Mouse (Mus musculus): Measurements from ENCODE around the gene Mfsd4b1. TPM values are rescaled to one million over a fixed set of nuclear protein-coding genes. Genes with fewer than 3 reads are reported as not detected.

The Mfsd4b1 gene
- polyA plus RNA-seq, 1 experiment from 2014 or later: 0.69 TPM

GRCm38 (mm10) chr10:40058062-40058785 is 33.2 kb upstream of the Mfsd4b1 start:
- H3K4me3 ChIP-seq (ENCODE audit: low read depth, low read length): no peak overlapping the region
- TF ChIP-seq CTCF (IDR thresholded peaks at IDR 0.05): no peak
- H3K27me3 ChIP-seq (replicated peaks; ENCODE audit: insufficient read depth, low read length): no peaks in the 10 kb centered on the region
- no peaks in the 10 kb centered on the region for H3K36me3 ChIP-seq (ENCODE audit: insufficient read depth, low read length)
- WGBS: 54% methylated on average over 6 of the region's 6 CpGs
- DNase-seq (ENCODE audit: low spot score): peak; percentile 35
- no peaks in the 10 kb centered on the region for H3K4me1 ChIP-seq (ENCODE audit: insufficient read depth, low read depth, low read length)
- no peak for ATAC-seq
- H3K4me2 ChIP-seq (replicated peaks; ENCODE audit: low read depth, low read length): no peak overlapping the region
- H3K9me3 ChIP-seq (ENCODE audit: low read length): no peaks in the 10 kb centered on the region
- no peak overlapping the region for H3K27ac ChIP-seq (ENCODE audit: low read length)
- no peak overlapping the region for H3K9ac ChIP-seq (replicated peaks; ENCODE audit: low read depth)

- H3K9me3 ChIP-seq (ENCODE audit: low read length): no peaks in the 10 kb centered on the region
- TF ChIP-seq CTCF (IDR thresholded peaks at IDR 0.05) (no peak), EP300 (IDR thresholded peaks at IDR 0.05) (no peak)
- H3K4me2 ChIP-seq (replicated peaks; ENCODE audit: low read depth, low read length): no peak overlapping the region
- no peaks in the 10 kb centered on the region for H3K36me3 ChIP-seq (ENCODE audit: insufficient read depth, low read length)
- ATAC-seq: no peak
- H3K9ac ChIP-seq (replicated peaks; ENCODE audit: low read depth): no peak overlapping the region
- WGBS: 56% methylated on average over 2 of the region's 2 CpGs
- H3K4me1 ChIP-seq (ENCODE audit: insufficient read depth, low read depth, low read length): no peaks in the 10 kb centered on the region
- no peaks in the 10 kb centered on the region for H3K27me3 ChIP-seq (replicated peaks; ENCODE audit: insufficient read depth, low read length)
- H3K4me3 ChIP-seq (ENCODE audit: low read depth, low read length): no peak overlapping the region
- no peak for DNase-seq (ENCODE audit: low spot score)
- no peak overlapping the region for H3K27ac ChIP-seq (ENCODE audit: low read length)
These were observed 32.5 kb upstream of the Mfsd4b1 start for GRCm38 (mm10) chr10:40057615-40058014.

GRCm38 (mm10) chr10:40054455-40054854 is 29.4 kb upstream of the Mfsd4b1 start:
- no peak overlapping the region for H3K27ac ChIP-seq (ENCODE audit: low read length)
- no peaks in the 10 kb centered on the region for H3K4me1 ChIP-seq (ENCODE audit: insufficient read depth, low read depth, low read length)
- 87% methylated on average over 8 of the region's 8 CpGs for WGBS
- no peaks in the 10 kb centered on the region for H3K36me3 ChIP-seq (ENCODE audit: insufficient read depth, low read length)
- TF ChIP-seq EP300 (IDR thresholded peaks at IDR 0.05): no peak
- TF ChIP-seq CTCF (IDR thresholded peaks at IDR 0.05): no peak
- H3K27me3 ChIP-seq (replicated peaks; ENCODE audit: insufficient read depth, low read length): no peaks in the 10 kb centered on the region
- DNase-seq (ENCODE audit: low spot score): no peak
- no peak for ATAC-seq
- H3K9ac ChIP-seq (replicated peaks; ENCODE audit: low read depth): no peak overlapping the region
- no peaks in the 10 kb centered on the region for H3K9me3 ChIP-seq (ENCODE audit: low read length)
- H3K4me2 ChIP-seq (replicated peaks; ENCODE audit: low read depth, low read length): no peak overlapping the region
- no peak overlapping the region for H3K4me3 ChIP-seq (ENCODE audit: low read depth, low read length)

- 88% methylated on average over 4 of the region's 4 CpGs for WGBS
- Histone ChIP-seq H3K4me3 (ENCODE audit: low read depth, low read length) (no peak overlapping the region), H3K9me3 (ENCODE audit: low read length) (no peaks in the 10 kb centered on the region), H3K9ac (replicated peaks; ENCODE audit: low read depth) (no peak overlapping the region), H3K27ac (ENCODE audit: low read length) (no peak overlapping the region), H3K27me3 (replicated peaks; ENCODE audit: insufficient read depth, low read length) (no peaks in the 10 kb centered on the region), H3K4me2 (replicated peaks; ENCODE audit: low read depth, low read length) (no peak overlapping the region), H3K36me3 (ENCODE audit: insufficient read depth, low read length) (no peaks in the 10 kb centered on the region), H3K4me1 (ENCODE audit: insufficient read depth, low read depth, low read length) (no peaks in the 10 kb centered on the region)
- ATAC-seq (no peak), DNase-seq (ENCODE audit: low spot score) (no peak)
- no peak for TF ChIP-seq EP300 (IDR thresholded peaks at IDR 0.05)
- TF ChIP-seq CTCF (IDR thresholded peaks at IDR 0.05): no peak
These were observed 28.8 kb upstream of the Mfsd4b1 start for GRCm38 (mm10) chr10:40053896-40054295.

GRCm38 (mm10) chr10:40053257-40053895 is 28.3 kb upstream of the Mfsd4b1 start:
- peak; percentile 37; the same call in 1 of the 2 replicates for ATAC-seq

GRCm38 (mm10) chr10:40051997-40052396 is 26.9 kb upstream of the Mfsd4b1 start:
- ATAC-seq (no peak), DNase-seq (ENCODE audit: low spot score) (no peak)
- 32% methylated on average over 3 of the region's 3 CpGs for WGBS
- H3K9ac ChIP-seq (replicated peaks; ENCODE audit: low read depth): no peak overlapping the region
- H3K9me3 ChIP-seq (ENCODE audit: low read length): no peaks in the 10 kb centered on the region
- H3K4me3 ChIP-seq (ENCODE audit: low read depth, low read length): no peak overlapping the region
- H3K27ac ChIP-seq (ENCODE audit: low read length): no peak overlapping the region
- no peaks in the 10 kb centered on the region for H3K36me3 ChIP-seq (ENCODE audit: insufficient read depth, low read length)
- H3K4me1 ChIP-seq (ENCODE audit: insufficient read depth, low read depth, low read length): no peaks in the 10 kb centered on the region
- no peak for TF ChIP-seq EP300 (IDR thresholded peaks at IDR 0.05)
- no peak for TF ChIP-seq CTCF (IDR thresholded peaks at IDR 0.05)
- H3K4me2 ChIP-seq (replicated peaks; ENCODE audit: low read depth, low read length): no peak overlapping the region
- no peaks in the 10 kb centered on the region for H3K27me3 ChIP-seq (replicated peaks; ENCODE audit: insufficient read depth, low read length)

More at GRCm38 (mm10) chr10:40053257-40053895, 28.3 kb upstream of the Mfsd4b1 start:
- no peak overlapping the region for H3K9ac ChIP-seq (replicated peaks; ENCODE audit: low read depth)
- peak; percentile 80 for TF ChIP-seq CTCF (IDR thresholded peaks at IDR 0.05)
- TF ChIP-seq EP300 (IDR thresholded peaks at IDR 0.05): no peak
- H3K4me3 ChIP-seq (ENCODE audit: low read depth, low read length): no peak overlapping the region
- no peaks in the 10 kb centered on the region for H3K9me3 ChIP-seq (ENCODE audit: low read length)
- no peaks in the 10 kb centered on the region for H3K36me3 ChIP-seq (ENCODE audit: insufficient read depth, low read length)
- 40% methylated on average over 3 of the region's 3 CpGs for WGBS
- H3K4me1 ChIP-seq (ENCODE audit: insufficient read depth, low read depth, low read length): no peaks in the 10 kb centered on the region
- peak; percentile 83 for DNase-seq (ENCODE audit: low spot score)
- H3K4me2 ChIP-seq (replicated peaks; ENCODE audit: low read depth, low read length): no peak overlapping the region
- no peak overlapping the region for H3K27ac ChIP-seq (ENCODE audit: low read length)
- no peaks in the 10 kb centered on the region for H3K27me3 ChIP-seq (replicated peaks; ENCODE audit: insufficient read depth, low read length)
